Mouse (Mus musculus) myocyte (in vitro differentiated cells): ENCODE results near the gene Prps1l3. TPM values are rescaled to one million over a fixed set of nuclear protein-coding genes. Genes with fewer than 3 reads are reported as not detected.

Experiments
- H3K27me3 ChIP-seq: one replicate; pipeline ENCODE4 v1.6.1; 2011; ENCODE audit not compliant: control insufficient read depth, insufficient read depth, insufficient read length
- H3K36me3 ChIP-seq: one replicate; pipeline ENCODE4 v1.6.1; 2011; ENCODE audit not compliant: control insufficient read depth, insufficient read depth
- H3K4me2 ChIP-seq: one replicate; pipeline ENCODE4 v1.6.1; 2011; ENCODE audit warnings: low read depth, control low read depth
- H3K4me3 ChIP-seq: one replicate; pipeline ENCODE4 v1.5.1; 2011; ENCODE audit warnings: mild to moderate bottlenecking, control low read depth, moderate library complexity
- H3K79me2 ChIP-seq: one replicate; pipeline ENCODE4 v1.6.1; 2011; ENCODE audit not compliant: control insufficient read depth, insufficient read depth
- H3ac ChIP-seq: one replicate; pipeline ENCODE4 v1.6.1; 2011; ENCODE audit not compliant: control insufficient read depth, insufficient read length
- CEBPB ChIP-seq: IDR thresholded peaks from 2 replicates; pipeline ENCODE4 v1.6.1; 2011; ENCODE audit warnings: mild to moderate bottlenecking, moderate library complexity; ENCODE audit not compliant: poor library complexity, insufficient read depth, severe bottlenecking
- MYOD1 ChIP-seq, 3 experiments: IDR thresholded peaks; one replicate each; pipeline ENCODE4 v1.6.1; 2011; ENCODE audit warnings: control low read depth in 2 of 3, low read depth in 2 of 3, mild to moderate bottlenecking in 2 of 3, moderate library complexity in 1 of 3; ENCODE audit not compliant: insufficient read length in 2 of 3, control insufficient read depth in 1 of 3
- MYOG ChIP-seq, 3 experiments: IDR thresholded peaks; one replicate each; pipeline ENCODE4 v1.6.1; 2011; ENCODE audit warnings: control low read depth in 2 of 3, low read depth in 2 of 3, mild to moderate bottlenecking in 2 of 3; ENCODE audit not compliant: insufficient read length in 2 of 3, control insufficient read depth in 1 of 3, insufficient read depth in 1 of 3
- POLR2A ChIP-seq: IDR thresholded peaks from one replicate; pipeline ENCODE4 v1.6.1; 2011; ENCODE audit warnings: low read depth, mild to moderate bottlenecking, control low read depth, moderate library complexity; ENCODE audit not compliant: insufficient read length
- POLR2AphosphoS2 ChIP-seq: IDR thresholded peaks from one replicate; pipeline ENCODE4 v1.6.1; 2011; ENCODE audit warnings: low read depth, control low read depth; ENCODE audit not compliant: insufficient read length
- SRF ChIP-seq: IDR thresholded peaks from one replicate; pipeline ENCODE4 v1.6.1; 2011; ENCODE audit warnings: low read depth; ENCODE audit not compliant: control insufficient read depth, insufficient read length
- TCF12 ChIP-seq: IDR thresholded peaks from one replicate; pipeline ENCODE4 v1.6.1; 2011; ENCODE audit warnings: mild to moderate bottlenecking, control low read depth; ENCODE audit not compliant: poor library complexity, insufficient read depth, severe bottlenecking
- TCF3 ChIP-seq: IDR thresholded peaks from one replicate; pipeline ENCODE4 v1.6.1; 2011; ENCODE audit warnings: low read depth, control low read depth; ENCODE audit not compliant: insufficient read length
- USF1 ChIP-seq: IDR thresholded peaks from one replicate; pipeline ENCODE4 v1.6.1; 2011; ENCODE audit warnings: low read depth, mild to moderate bottlenecking, control low read depth, moderate library complexity
- polyA plus RNA-seq: library from polyadenylated mRNA; unstranded; fragments of >200 nt; fragmentation: generic; extraction: Trizol; gene quantifications from one replicate; pipeline ENCODE4 v1.2.1, GENCODE M21; 2012; ENCODE audit warnings: missing spikeins

Prps1l3 gene
- polyA plus RNA-seq, 1 experiment = 10.5 TPM

- Histone ChIP-seq H3K79me2 (no peaks in the 10 kb centered on the region), H3K4me2 (no peak overlapping the region), H3K4me3 (no peak overlapping the region), H3ac (no peak overlapping the region), H3K27me3 (no peaks in the 10 kb centered on the region), H3K36me3 (no peaks in the 10 kb centered on the region)
- TF ChIP-seq POLR2AphosphoS2 (no peak), MYOG (IDR thresholded peaks at IDR 0.05; ENCODE audit: control insufficient read depth in 1 of 3, insufficient read depth in 1 of 3, insufficient read length in 2 of 3, low read depth in 2 of 3) (no peak), SRF (no peak), CEBPB (no peak), POLR2A (no peak), MYOD1 (IDR thresholded peaks at IDR 0.05; ENCODE audit: control insufficient read depth in 1 of 3, insufficient read length in 2 of 3, low read depth in 2 of 3) (no peak), TCF3 (no peak), USF1 (no peak), TCF12 (no peak)
Measured at GRCm38 (mm10) chr12:57285303-57286059, 55.3 kb downstream of the Prps1l3 start.

Other genes starting within 250 kb of the Prps1l3 start
- not detected for gene Slc25a21, start 32.9 kb upstream of the Prps1l3 start, polyA plus RNA-seq
- gene Mipol1, start within 50 bp of the Prps1l3 start, polyA plus RNA-seq = 1.6 TPM